Mouse (Mus musculus) heart, adult 2 months (tissue): ENCODE results near the gene Ltf.

Source experiments
- CTCF ChIP-seq: fragments of 200-600 bp; IDR thresholded peaks from 2 replicates; pipeline ENCODE4 v1.8.1; 2022; ENCODE audit warnings: antibody characterized with exemption, mild to moderate bottlenecking, moderate library complexity
- POLR2A ChIP-seq: fragments of 200-500 bp; IDR thresholded peaks from 2 replicates; pipeline ENCODE4 v1.6.1; 2011; ENCODE audit warnings: mild to moderate bottlenecking, low read depth, low read length, control low read depth; ENCODE audit not compliant: insufficient read depth

DNA sequence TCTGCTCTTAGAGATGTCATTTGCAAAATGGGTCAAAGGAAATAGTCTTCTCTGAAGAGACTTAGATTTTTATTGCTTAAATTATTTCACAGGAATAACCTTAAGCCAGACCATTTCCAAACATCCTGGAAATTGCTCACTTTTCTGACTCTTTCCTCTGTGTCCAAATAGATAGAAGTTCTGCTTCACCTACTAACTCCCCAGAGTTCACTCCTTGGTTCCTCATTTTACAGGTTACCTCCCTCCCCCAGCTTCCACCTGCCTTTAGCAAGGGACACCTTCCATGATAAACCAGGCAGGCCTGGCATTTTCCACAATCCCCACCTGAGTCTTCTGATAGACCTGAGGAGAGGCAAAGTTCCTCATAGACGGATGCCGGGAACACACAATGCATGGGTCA lies 12.5 kb upstream of the Ltf start:
- TF ChIP-seq CTCF: no peak
- TF ChIP-seq POLR2A: no peak
